Mouse (Mus musculus) layer of hippocampus, postnatal 14 days (tissue): ENCODE results near the gene Slc44a1. TPM values are rescaled to one million over a fixed set of nuclear protein-coding genes. Genes with fewer than 3 reads are reported as not detected.

Experiments
- total RNA-seq, 2 experiments: library from RNA; stranded (reverse); gene quantifications; 2 replicates each; pipeline ENCODE4 v1.2.3; 2021

Slc44a1 gene
- total RNA-seq, 2 experiments from 2014 or later = 101 to 110 TPM

Other genes with a start within 250 kb of the Slc44a1 start
- 10 to 100 TPM; 38.8 to 41.0 TPM for gene Fsd1l, start 191.1 kb downstream of the Slc44a1 start, total RNA-seq